Mouse (Mus musculus): Measurements from ENCODE around the gene Slc38a2. TPM values are rescaled to one million over a fixed set of nuclear protein-coding genes. Genes with fewer than 3 reads are reported as not detected.

The Slc38a2 gene
- polyA plus RNA-seq (2015; fragmentation: Nextera tagmentation; extraction: Ambion mirVana): 102 and 108 TPM in 2 replicates

DNA sequence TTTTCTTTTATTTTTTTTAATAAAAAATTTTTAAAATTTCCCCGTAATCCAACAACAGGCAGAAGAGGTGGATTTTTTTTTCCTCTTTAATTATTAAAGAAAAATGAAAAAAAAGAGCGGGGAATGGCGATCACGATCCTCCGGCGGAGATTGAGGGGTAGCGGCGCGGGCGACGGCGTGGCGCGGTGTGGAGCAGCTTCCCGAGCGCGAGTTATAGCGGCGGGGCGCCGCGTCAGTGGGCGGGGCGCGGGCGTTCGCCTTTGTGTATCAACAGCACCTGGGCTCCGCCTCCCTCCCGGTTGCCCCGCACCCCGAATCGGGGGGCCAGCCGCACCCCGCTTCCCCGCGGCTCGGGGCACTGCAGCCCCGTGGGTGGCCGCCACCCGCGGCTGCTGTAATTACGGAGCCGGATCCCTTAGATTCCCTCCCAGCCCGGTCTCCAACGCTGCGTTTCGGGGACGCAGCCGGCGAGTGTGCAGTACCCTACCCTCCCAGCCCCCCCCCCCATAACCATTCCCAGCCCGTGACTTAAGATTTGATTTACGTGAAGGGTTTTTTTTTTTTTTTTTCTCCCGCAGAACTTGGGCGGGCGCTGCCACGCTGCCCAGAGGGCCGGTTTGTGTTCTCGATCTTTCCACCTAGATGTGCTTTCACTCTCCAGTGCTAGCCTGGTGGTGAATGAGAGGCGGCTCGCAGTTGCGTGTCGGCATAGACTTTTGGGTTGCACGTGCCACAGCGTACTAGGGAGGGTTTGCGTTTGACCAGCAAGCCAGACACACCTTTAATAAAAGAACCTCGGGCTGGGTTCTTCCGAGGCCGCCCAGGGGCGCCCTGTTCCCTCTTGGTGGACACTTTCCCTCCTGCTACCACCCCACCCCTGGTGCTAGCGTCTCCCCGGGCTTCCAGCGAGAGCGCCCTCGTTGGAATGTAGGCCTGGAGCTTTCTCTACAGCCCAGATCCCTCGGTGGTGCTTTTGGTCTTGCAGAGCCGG, at the start of gene Slc38a2:
TSS of gene Slc38a2 (minus strand) at position 210 of the 991 bp plus-strand sequence.
- peak within 1 kb of the TSS; percentile 99 for H3K27ac ChIP-seq (replicated peaks)
- H3K36me3 ChIP-seq: peaks cover 9% of the 10 kb centered on the region
- peak; percentile 89 for ATAC-seq (ENCODE audit: low FRiP score, low read depth)
- under 1% methylated on average over 73 of the region's 76 CpGs for WGBS
- peaks cover 41% of the 10 kb centered on the region for H3K4me1 ChIP-seq (replicated peaks)
- peak within 1 kb of the TSS; percentile 78 for H3K4me2 ChIP-seq
- peak within 1 kb of the TSS; percentile 82 for H3K4me3 ChIP-seq
- no peaks in the 10 kb centered on the region for H3K9me3 ChIP-seq
- no peaks in the 10 kb centered on the region for H3K27me3 ChIP-seq
- H3K9ac ChIP-seq: peak within 1 kb of the TSS; percentile 97

DNA sequence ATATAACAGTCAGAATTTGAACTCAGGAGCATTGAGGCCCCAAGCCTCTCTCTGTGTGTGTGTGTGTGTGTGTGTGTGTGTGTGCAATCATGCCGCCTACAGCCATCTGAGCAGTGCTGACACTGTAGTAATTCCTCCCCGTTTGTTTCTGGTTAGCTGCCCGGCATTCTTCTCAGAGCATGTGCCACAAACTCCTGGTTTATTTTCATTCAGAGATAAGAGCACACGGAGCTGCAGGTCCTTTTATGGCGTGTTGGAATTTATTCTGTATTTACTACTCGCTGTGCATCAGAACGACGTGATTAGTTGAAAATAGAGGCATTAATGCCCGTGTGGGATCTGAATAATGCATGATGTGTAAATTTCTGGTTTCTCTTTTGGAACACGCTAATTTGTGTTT, 49.6 kb upstream of the Slc38a2 start:
- H3K36me3 ChIP-seq: no peaks in the 10 kb centered on the region
- no peak overlapping the region for H3K4me3 ChIP-seq
- WGBS: 68% methylated on average over 10 of the region's 10 CpGs
- 0 out of 2 replicates have a peak overlapping the region, but pooled peaks have one; percentile 3 for H3K4me2 ChIP-seq
- ATAC-seq (ENCODE audit: low FRiP score, low read depth): no peak
- H3K9me3 ChIP-seq: no peaks in the 10 kb centered on the region
- no peaks in the 10 kb centered on the region; the same call in 1 of the 2 replicates for H3K4me1 ChIP-seq (replicated peaks)
- H3K27ac ChIP-seq (replicated peaks): no peak overlapping the region
- no peak overlapping the region for H3K9ac ChIP-seq
- no peaks in the 10 kb centered on the region for H3K27me3 ChIP-seq

- Histone ChIP-seq H3K27me3 (no peaks in the 10 kb centered on the region), H3K4me2 (no peak overlapping the region), H3K4me3 (no peak overlapping the region), H3K36me3 (no peaks in the 10 kb centered on the region), H3K4me1 (replicated peaks) (no peaks in the 10 kb centered on the region; the same call in 1 of the 2 replicates), H3K9me3 (no peaks in the 10 kb centered on the region), H3K9ac (no peak overlapping the region), H3K27ac (replicated peaks) (no peak overlapping the region)
- ATAC-seq (ENCODE audit: low FRiP score, low read depth): no peak
- WGBS: 90% methylated on average over 11 of the region's 11 CpGs
Measured at GRCm38 (mm10) chr15:96747551-96747950, 48.0 kb upstream of the Slc38a2 start.

GRCm38 (mm10) chr15:96746986-96747385, 47.5 kb upstream of the Slc38a2 start:
- Histone ChIP-seq H3K27ac (replicated peaks) (no peak overlapping the region), H3K4me1 (replicated peaks) (no peaks in the 10 kb centered on the region; the same call in 1 of the 2 replicates), H3K27me3 (no peaks in the 10 kb centered on the region), H3K9me3 (no peaks in the 10 kb centered on the region), H3K4me2 (no peak overlapping the region), H3K36me3 (no peaks in the 10 kb centered on the region), H3K4me3 (no peak overlapping the region), H3K9ac (no peak overlapping the region)
- 91% methylated on average over 6 of the region's 6 CpGs for WGBS
- no peak for ATAC-seq (ENCODE audit: low FRiP score, low read depth)

DNA sequence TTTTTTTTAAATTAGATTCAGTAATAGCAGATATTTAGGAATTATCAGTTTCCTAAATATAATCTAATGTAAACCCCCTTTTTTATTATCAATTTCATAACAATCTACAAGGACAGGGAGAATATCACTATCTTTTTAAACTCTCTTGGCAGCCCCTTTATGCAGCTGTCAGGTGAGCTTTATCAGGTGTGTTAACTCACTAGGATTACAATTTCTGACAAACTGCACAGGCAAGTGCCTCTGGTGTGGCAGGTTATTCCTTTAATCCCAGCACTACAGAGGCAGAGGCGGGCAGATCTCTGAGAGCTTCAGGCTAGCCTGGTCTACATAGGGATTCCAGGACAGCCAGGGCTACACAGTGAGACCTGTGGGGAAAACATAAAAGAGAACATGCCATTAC, 45.8 kb upstream of the Slc38a2 start:
- no peak overlapping the region for H3K27ac ChIP-seq (replicated peaks)
- no peak overlapping the region for H3K9ac ChIP-seq
- WGBS: 96% methylated on average over 1 of the region's 1 CpGs
- no peaks in the 10 kb centered on the region for H3K27me3 ChIP-seq
- no peaks in the 10 kb centered on the region for H3K9me3 ChIP-seq
- H3K36me3 ChIP-seq: no peaks in the 10 kb centered on the region
- H3K4me1 ChIP-seq (replicated peaks): no peaks in the 10 kb centered on the region; the same call in 1 of the 2 replicates
- no peak overlapping the region for H3K4me2 ChIP-seq
- H3K4me3 ChIP-seq: no peak overlapping the region
- ATAC-seq (ENCODE audit: low FRiP score, low read depth): no peak

DNA sequence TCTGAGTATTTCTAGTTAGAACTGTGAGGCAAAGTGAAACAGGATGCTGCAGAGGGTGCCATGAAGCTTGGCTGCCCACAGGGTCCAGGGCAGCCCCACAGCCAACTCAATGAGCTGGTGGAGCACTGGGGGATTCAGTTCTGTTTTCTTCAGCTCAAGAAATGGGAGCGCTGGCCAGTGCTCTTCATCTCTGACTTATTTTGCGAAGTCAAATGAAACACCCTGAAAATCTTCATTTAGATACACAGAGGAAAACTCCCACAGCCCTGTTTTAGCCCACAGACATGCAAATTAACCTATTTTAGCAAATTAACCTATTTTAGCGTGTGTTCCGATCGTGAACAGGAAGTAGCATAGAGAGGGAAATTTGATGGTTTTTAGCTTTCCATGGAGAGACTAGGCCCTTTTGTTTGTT, 45.4 kb upstream of the Slc38a2 start:
- WGBS: 90% methylated on average over 5 of the region's 5 CpGs
- Histone ChIP-seq H3K36me3 (no peaks in the 10 kb centered on the region), H3K27ac (replicated peaks) (no peak overlapping the region), H3K9me3 (no peaks in the 10 kb centered on the region), H3K9ac (no peak overlapping the region), H3K4me2 (no peak overlapping the region), H3K4me1 (replicated peaks) (no peaks in the 10 kb centered on the region; the same call in 1 of the 2 replicates), H3K27me3 (no peaks in the 10 kb centered on the region), H3K4me3 (no peak overlapping the region)
- ATAC-seq (ENCODE audit: low FRiP score, low read depth): no peak

- no peak overlapping the region for H3K27ac ChIP-seq (replicated peaks)
Measured at GRCm38 (mm10) chr15:96744153-96744881, 44.8 kb upstream of the Slc38a2 start.

GRCm38 (mm10) chr15:96743257-96743656, 43.7 kb upstream of the Slc38a2 start:
- no peaks in the 10 kb centered on the region for H3K36me3 ChIP-seq
- no peak overlapping the region for H3K4me3 ChIP-seq
- no peaks in the 10 kb centered on the region for H3K27me3 ChIP-seq
- no peak overlapping the region for H3K4me2 ChIP-seq
- H3K27ac ChIP-seq (replicated peaks): no peak overlapping the region
- H3K9ac ChIP-seq: no peak overlapping the region
- H3K9me3 ChIP-seq: no peaks in the 10 kb centered on the region
- WGBS: 76% methylated on average over 6 of the region's 6 CpGs
- ATAC-seq (ENCODE audit: low FRiP score, low read depth): no peak
- H3K4me1 ChIP-seq (replicated peaks): no peaks in the 10 kb centered on the region

More at GRCm38 (mm10) chr15:96744153-96744881, 44.8 kb upstream of the Slc38a2 start:
- 86% methylated on average over 18 of the region's 18 CpGs for WGBS
- Histone ChIP-seq H3K27me3 (no peaks in the 10 kb centered on the region), H3K36me3 (no peaks in the 10 kb centered on the region), H3K9me3 (no peaks in the 10 kb centered on the region), H3K4me2 (no peak overlapping the region), H3K4me1 (replicated peaks) (no peaks in the 10 kb centered on the region; the same call in 1 of the 2 replicates), H3K4me3 (no peak overlapping the region), H3K9ac (no peak overlapping the region)
- no peak for ATAC-seq (ENCODE audit: low FRiP score, low read depth)

DNA sequence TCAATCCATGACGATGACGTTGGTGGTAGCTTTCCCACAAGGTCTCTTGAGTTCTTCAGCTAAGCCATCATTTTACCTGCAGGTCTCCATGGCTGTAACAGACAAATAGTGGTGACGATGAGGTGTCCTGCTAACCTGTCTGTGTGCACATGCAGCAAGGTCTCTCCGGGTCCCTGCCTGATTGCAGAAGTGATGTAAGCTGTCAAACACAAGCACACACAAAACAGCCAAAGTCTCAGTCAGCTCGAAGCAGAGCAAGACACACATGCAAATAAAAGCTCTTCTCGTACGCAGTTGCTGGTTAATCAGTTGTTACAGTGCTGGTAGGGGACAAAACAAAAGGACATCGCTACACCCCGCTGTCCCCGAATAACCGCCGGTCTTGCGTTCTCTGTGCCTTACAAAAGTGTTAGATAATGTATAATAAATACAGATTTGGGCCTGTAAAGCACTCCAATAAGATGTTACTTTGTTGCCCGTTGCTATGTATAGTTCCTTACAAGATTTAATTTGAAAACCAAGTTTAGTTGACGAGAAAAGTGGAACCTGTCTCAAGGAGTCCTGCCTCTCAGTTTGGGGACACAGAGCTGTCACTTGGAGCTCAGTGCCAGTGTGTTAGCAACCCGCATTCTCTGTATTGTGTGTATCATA, 43.2 kb upstream of the Slc38a2 start:
- no peaks in the 10 kb centered on the region for H3K4me1 ChIP-seq (replicated peaks)
- no peaks in the 10 kb centered on the region for H3K36me3 ChIP-seq
- no peak overlapping the region for H3K27ac ChIP-seq (replicated peaks)
- H3K4me3 ChIP-seq: no peak overlapping the region
- no peak overlapping the region for H3K9ac ChIP-seq
- H3K9me3 ChIP-seq: no peaks in the 10 kb centered on the region
- no peak for ATAC-seq (ENCODE audit: low FRiP score, low read depth)
- WGBS: 76% methylated on average over 16 of the region's 16 CpGs
- H3K27me3 ChIP-seq: no peaks in the 10 kb centered on the region
- no peak overlapping the region for H3K4me2 ChIP-seq

DNA sequence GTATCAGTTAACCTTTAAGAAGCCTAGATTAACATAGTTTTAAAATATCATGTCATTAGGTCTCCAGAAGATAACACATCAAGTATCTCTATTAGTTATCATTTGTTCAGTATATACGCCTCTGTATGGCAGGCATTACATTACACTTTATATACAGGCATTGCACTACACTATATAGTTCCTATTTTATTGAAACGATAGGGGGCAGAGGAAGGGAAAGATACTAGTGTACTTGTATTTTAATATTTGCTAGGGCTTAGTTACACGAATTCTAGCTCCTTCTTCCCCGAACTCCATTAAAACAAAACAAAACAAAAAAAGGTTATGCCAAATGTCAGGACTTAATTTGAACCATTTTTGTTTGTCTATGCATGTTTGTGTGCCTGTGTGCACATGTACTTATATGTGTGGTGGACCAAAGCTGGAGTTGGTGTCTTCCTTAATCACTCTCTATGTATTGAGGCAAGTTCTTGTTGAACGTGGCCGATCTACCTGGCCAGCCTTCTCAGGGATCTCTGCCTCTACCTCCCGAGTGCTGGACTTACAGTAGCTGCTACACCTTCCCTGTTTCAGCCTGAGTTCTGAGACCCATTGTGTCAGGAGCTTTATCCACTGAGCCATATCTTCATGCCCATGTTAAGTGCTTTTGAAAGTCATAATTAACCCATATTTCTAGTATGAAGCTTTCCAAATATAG, 41.5 kb upstream of the Slc38a2 start:
- H3K4me1 ChIP-seq (replicated peaks): no peaks in the 10 kb centered on the region
- no peak for ATAC-seq (ENCODE audit: low FRiP score, low read depth)

GRCm38 (mm10) chr15:96740091-96740490, 40.6 kb upstream of the Slc38a2 start:
- Histone ChIP-seq H3K4me2 (no peak overlapping the region), H3K4me1 (replicated peaks) (no peaks in the 10 kb centered on the region), H3K36me3 (no peaks in the 10 kb centered on the region), H3K27me3 (no peaks in the 10 kb centered on the region), H3K9ac (no peak overlapping the region), H3K27ac (replicated peaks) (no peak overlapping the region), H3K4me3 (no peak overlapping the region), H3K9me3 (no peaks in the 10 kb centered on the region)
- no peak for ATAC-seq (ENCODE audit: low FRiP score, low read depth)
- 82% methylated on average over 4 of the region's 4 CpGs for WGBS

More for the DNA sequence above, 41.5 kb upstream of the Slc38a2 start:
- Histone ChIP-seq H3K27me3 (no peaks in the 10 kb centered on the region), H3K4me3 (no peak overlapping the region), H3K36me3 (no peaks in the 10 kb centered on the region), H3K4me2 (no peak overlapping the region), H3K9me3 (no peaks in the 10 kb centered on the region), H3K27ac (replicated peaks) (no peak overlapping the region), H3K9ac (no peak overlapping the region)
- WGBS: 91% methylated on average over 7 of the region's 7 CpGs

Data from hindbrain, embryonic 15.5 days (tissue).